Mouse (Mus musculus) CH12.LX (cell line): ENCODE measurements around the gene Meis2.

Experiments
- CTCF ChIP-seq, 2 experiments: IDR thresholded peaks in 1 of 2; conservative IDR thresholded peaks in 1 of 2; 2 replicates each; pipeline ENCODE4 v1.5.1; 2011 to 2012; ENCODE audit warnings: low read depth in 2 of 2, low read length in 2 of 2, improper control_type of control experiment in 1 of 2, inconsistent platforms in 1 of 2, mild to moderate bottlenecking in 1 of 2, moderate library complexity in 1 of 2
- E2F4 ChIP-seq: IDR thresholded peaks from 2 replicates; pipeline ENCODE4 v1.6.1; 2011; ENCODE audit warnings: low read depth, low read length, improper control_type of control experiment; ENCODE audit not compliant: insufficient replicate concordance
- GABPA ChIP-seq: IDR thresholded peaks from 2 replicates; pipeline ENCODE4 v1.6.1; 2012; ENCODE audit warnings: low read depth, low read length, improper control_type of control experiment, inconsistent platforms; ENCODE audit not compliant: insufficient replicate concordance
- HCFC1 ChIP-seq: IDR thresholded peaks from 2 replicates; pipeline ENCODE4 v1.6.1; 2012; ENCODE audit warnings: low read depth, mild to moderate bottlenecking, inconsistent platforms, low read length, improper control_type of control experiment
- JUN ChIP-seq: IDR thresholded peaks from 2 replicates; pipeline ENCODE4 v1.6.1; 2011; ENCODE audit warnings: low read depth, mild to moderate bottlenecking, low read length, improper control_type of control experiment, moderate library complexity; ENCODE audit not compliant: insufficient read depth
- JUND ChIP-seq: conservative IDR thresholded peaks from 2 replicates; pipeline ENCODE4 v1.6.1; 2011; ENCODE audit warnings: low read depth, low read length, improper control_type of control experiment
- MXI1 ChIP-seq: IDR thresholded peaks from 2 replicates; pipeline ENCODE4 v1.6.1; 2011; ENCODE audit warnings: mild to moderate bottlenecking, low read depth, low read length, improper control_type of control experiment
- TBP ChIP-seq: conservative IDR thresholded peaks from 2 replicates; pipeline ENCODE4 v1.6.1; 2011; ENCODE audit warnings: low read depth, low read length, improper control_type of control experiment
- ZC3H11A ChIP-seq: IDR thresholded peaks from 2 replicates; pipeline ENCODE4 v1.6.1; 2012; ENCODE audit warnings: low read depth, mild to moderate bottlenecking, inconsistent platforms, low read length, improper control_type of control experiment
- ZNF384 ChIP-seq: IDR thresholded peaks from 2 replicates; pipeline ENCODE4 v1.6.1; 2012; ENCODE audit warnings: low read depth, low read length, improper control_type of control experiment, inconsistent platforms

- TF ChIP-seq CTCF (conservative IDR thresholded peaks at IDR 0.05 in 1 of 2, IDR thresholded peaks at IDR 0.05 in 1 of 2; ENCODE audit: low read depth in 2 of 2, low read length in 2 of 2): no peak
- no peak for TF ChIP-seq ZNF384
- no peak for TF ChIP-seq E2F4
- TF ChIP-seq JUN: no peak
- no peak for TF ChIP-seq HCFC1
- TF ChIP-seq GABPA: no peak
- TF ChIP-seq ZC3H11A: no peak
- no peak for TF ChIP-seq TBP
- TF ChIP-seq MXI1: no peak
- no peak for TF ChIP-seq JUND
Measured at GRCm38 (mm10) chr2:115836034-115836433, 229.6 kb downstream of the Meis2 start.
